Mouse (Mus musculus): ENCODE data around the gene Npepps. TPM values are rescaled to one million over a fixed set of nuclear protein-coding genes. Genes with fewer than 3 reads are reported as not detected.

Gene Npepps
- polyA plus RNA-seq, 1 experiment from 2014 or later: 41.9 TPM

DNA sequence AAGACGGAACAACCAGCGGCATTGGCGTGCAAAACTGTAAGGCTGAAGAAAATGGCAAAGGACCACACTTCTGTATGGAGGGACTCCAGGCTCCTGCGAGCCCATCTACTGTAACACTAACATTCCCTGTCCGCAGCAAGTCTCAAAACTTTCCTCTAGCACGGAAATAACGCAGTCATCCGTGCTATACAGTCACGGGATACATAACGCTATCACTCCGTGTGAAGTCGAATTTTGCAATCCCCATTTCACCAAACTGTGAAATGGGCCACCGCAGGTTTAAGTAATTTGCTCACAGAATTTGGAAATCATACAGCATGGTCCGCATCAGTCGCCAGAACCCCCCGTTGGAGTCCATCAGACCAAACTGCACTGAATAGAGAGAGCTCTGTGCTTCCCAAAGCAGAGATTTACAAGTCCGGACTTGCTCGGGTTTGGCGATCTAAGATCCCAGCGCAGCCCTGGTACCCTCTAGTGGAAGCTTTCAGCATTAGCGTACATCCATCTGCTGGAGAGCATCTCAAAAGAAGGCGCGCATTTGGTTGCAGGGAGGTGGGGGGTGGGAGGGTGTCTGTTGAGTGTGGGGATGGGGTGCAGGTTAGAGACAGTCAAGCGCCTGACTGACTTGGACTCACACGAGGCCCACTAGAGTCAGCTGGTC is 29.6 kb upstream of the Npepps start:
- peak; percentile 95 for TF ChIP-seq CTCF (IDR thresholded peaks at IDR 0.05; ENCODE audit: low read depth)
- under 1% methylated on average over 25 of the region's 25 CpGs for WGBS
- H3K27me3 ChIP-seq (replicated peaks; ENCODE audit: control insufficient read depth, insufficient read depth, low read length): no peaks in the 10 kb centered on the region
- no peaks in the 10 kb centered on the region for H3K36me3 ChIP-seq (ENCODE audit: control insufficient read depth, insufficient read depth)
- H3K4me3 ChIP-seq (ENCODE audit: low read depth, low read length): peak overlapping the region; percentile 41
- H3K9me3 ChIP-seq (ENCODE audit: control insufficient read depth): no peaks in the 10 kb centered on the region
- H3K9ac ChIP-seq (ENCODE audit: low read depth, low read length): peak overlapping the region; percentile 43
- H3K27ac ChIP-seq (ENCODE audit: low read depth, low read length): peak overlapping the region; percentile 89
- peak overlapping the region; percentile 75 for H3K4me2 ChIP-seq (replicated peaks; ENCODE audit: low read depth)
- ATAC-seq: peak; percentile 39
- H3K4me1 ChIP-seq (replicated peaks; ENCODE audit: control insufficient read depth, insufficient read depth, low read length): no peaks in the 10 kb centered on the region

DNA sequence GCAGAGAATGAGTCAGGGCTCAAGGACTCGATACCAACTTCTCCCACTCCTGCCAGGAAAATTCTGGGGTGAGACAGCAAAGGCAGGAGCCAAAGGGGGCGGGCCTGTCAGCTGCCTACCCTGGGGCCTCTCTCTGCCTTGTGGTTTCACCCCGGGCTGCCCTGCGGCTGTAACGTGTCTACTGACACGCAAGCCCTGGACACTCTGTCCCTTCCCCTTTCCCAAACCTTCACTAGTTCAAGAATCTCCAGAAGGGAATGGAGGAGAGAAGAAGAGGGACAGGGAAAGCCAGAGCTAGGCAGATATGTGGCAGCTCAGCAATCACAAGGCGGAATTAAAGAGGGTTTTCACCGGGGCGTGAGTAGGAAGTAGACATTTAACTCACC is 29.0 kb upstream of the Npepps start:
- Histone ChIP-seq H3K4me3 (ENCODE audit: low read depth, low read length) (peak overlapping the region; percentile 41), H3K4me2 (replicated peaks; ENCODE audit: low read depth) (peak overlapping the region; percentile 75), H3K27me3 (replicated peaks; ENCODE audit: control insufficient read depth, insufficient read depth, low read length) (no peaks in the 10 kb centered on the region), H3K36me3 (ENCODE audit: control insufficient read depth, insufficient read depth) (no peaks in the 10 kb centered on the region), H3K9me3 (ENCODE audit: control insufficient read depth) (no peaks in the 10 kb centered on the region), H3K9ac (ENCODE audit: low read depth, low read length) (peak overlapping the region; percentile 43), H3K4me1 (replicated peaks; ENCODE audit: control insufficient read depth, insufficient read depth, low read length) (no peaks in the 10 kb centered on the region), H3K27ac (ENCODE audit: low read depth, low read length) (peak overlapping the region; percentile 89)
- 2% methylated on average over 9 of the region's 9 CpGs for WGBS
- ATAC-seq: peak; percentile 78
- no peak for TF ChIP-seq CTCF (IDR thresholded peaks at IDR 0.05; ENCODE audit: low read depth)

DNA sequence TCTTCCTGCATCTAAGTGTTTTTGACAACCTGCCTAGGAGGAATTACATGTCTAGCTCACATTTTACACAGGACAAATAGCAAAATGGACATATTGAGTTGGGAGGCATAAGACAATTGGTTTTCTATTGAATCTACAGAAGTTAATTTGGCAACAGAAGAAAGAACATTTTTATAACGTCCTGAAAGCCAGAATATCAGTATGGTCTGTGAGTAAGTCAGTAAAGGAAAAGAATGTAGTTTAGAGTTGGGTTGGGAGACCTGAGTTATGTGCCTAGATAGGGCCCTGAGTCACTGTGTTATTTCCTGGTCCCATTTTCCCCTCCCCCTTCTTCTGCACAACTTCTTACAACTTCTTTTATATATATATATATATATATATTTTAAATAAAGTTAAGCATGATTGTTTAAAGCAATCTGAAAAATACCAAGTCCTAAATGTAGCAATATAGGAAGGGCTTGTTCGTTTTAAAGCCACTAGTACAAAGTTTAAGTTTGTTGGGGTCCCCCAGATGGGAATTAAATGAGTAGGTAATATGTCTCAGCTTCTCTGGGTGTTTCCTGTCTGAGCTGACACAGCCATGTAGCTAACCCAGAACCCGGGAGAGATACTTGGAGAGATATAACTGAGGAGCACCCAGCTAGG is 28.5 kb upstream of the Npepps start:
- ATAC-seq: no peak
- TF ChIP-seq CTCF (IDR thresholded peaks at IDR 0.05; ENCODE audit: low read depth): no peak
- Histone ChIP-seq H3K4me1 (replicated peaks; ENCODE audit: control insufficient read depth, insufficient read depth, low read length) (no peaks in the 10 kb centered on the region), H3K9me3 (ENCODE audit: control insufficient read depth) (no peaks in the 10 kb centered on the region), H3K4me3 (ENCODE audit: low read depth, low read length) (peak overlapping the region; percentile 41; the same call in 1 of the 2 replicates), H3K4me2 (replicated peaks; ENCODE audit: low read depth) (peak overlapping the region; percentile 75), H3K27me3 (replicated peaks; ENCODE audit: control insufficient read depth, insufficient read depth, low read length) (no peaks in the 10 kb centered on the region), H3K36me3 (ENCODE audit: control insufficient read depth, insufficient read depth) (no peaks in the 10 kb centered on the region), H3K9ac (ENCODE audit: low read depth, low read length) (0 out of 2 replicates have a peak overlapping the region, but pooled peaks have one; percentile 43), H3K27ac (ENCODE audit: low read depth, low read length) (peak overlapping the region; percentile 89)
- WGBS: 25% methylated on average over 3 of the region's 3 CpGs

DNA sequence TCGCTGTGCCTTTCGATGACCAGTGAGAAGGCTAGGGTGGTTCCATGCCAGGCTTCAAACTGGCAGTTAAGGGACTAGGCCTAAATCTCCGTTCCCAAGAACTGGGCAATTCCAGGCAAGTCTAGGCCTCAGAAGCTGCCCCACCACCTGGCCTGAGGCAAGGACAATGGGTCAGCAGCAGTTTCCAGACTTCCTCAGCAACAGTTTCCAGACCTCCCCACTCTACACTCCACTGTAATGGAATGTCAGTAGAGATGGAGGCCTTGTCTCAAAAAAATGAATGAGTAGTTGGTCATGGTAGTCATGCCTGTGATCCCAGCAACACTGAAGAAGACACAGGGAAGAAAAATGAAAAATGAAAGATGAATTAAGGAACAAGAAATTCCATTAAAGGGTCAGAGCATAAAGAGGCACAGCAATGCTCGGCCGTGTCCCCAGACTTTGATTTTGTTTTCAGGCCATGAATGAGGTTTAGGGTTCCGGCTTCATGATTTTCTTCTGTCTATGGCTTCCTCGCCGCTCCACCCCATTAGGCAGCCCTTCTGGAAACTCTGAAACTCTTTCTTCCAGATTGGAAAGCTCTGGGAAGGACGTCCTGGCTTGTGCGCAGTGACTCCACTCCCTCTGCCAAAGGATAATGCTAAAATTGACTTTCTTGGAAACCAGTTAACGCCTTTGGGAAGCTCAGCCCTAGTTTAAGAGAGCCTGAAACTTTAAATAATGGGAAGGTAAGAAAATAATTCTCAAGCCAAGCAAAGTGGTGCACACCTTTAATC is 27.0 kb upstream of the Npepps start:
- Histone ChIP-seq H3K27me3 (replicated peaks; ENCODE audit: control insufficient read depth, insufficient read depth, low read length) (no peaks in the 10 kb centered on the region), H3K9ac (ENCODE audit: low read depth, low read length) (no peak overlapping the region), H3K36me3 (ENCODE audit: control insufficient read depth, insufficient read depth) (no peaks in the 10 kb centered on the region), H3K4me1 (replicated peaks; ENCODE audit: control insufficient read depth, insufficient read depth, low read length) (no peaks in the 10 kb centered on the region), H3K27ac (ENCODE audit: low read depth, low read length) (no peak overlapping the region), H3K4me3 (ENCODE audit: low read depth, low read length) (no peak overlapping the region), H3K4me2 (replicated peaks; ENCODE audit: low read depth) (no peak overlapping the region), H3K9me3 (ENCODE audit: control insufficient read depth) (no peaks in the 10 kb centered on the region)
- no peak for ATAC-seq
- TF ChIP-seq CTCF (IDR thresholded peaks at IDR 0.05; ENCODE audit: low read depth): no peak
- WGBS: 96% methylated on average over 11 of the region's 11 CpGs

DNA sequence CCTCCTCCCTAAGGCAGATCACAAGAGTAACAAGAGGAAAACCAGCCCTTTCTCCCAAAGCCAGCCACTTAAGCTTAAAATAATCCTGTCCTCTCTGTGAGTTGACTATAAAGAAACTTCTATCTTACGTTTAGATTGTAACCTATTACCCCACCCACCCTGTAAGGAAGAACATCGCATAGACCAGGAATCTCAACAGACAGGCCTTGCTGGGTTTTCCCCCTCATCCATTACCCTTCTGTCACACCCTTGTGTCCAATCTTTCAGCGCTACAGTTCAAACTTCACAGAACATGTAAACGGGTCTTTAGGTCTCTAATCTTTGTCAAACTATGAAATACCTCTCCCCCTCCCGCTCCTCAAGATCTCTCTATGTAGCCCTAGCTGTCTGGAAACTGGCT is 24.2 kb upstream of the Npepps start:
- H3K9me3 ChIP-seq (ENCODE audit: control insufficient read depth): no peaks in the 10 kb centered on the region
- H3K4me1 ChIP-seq (replicated peaks; ENCODE audit: control insufficient read depth, insufficient read depth, low read length): no peaks in the 10 kb centered on the region
- no peaks in the 10 kb centered on the region for H3K36me3 ChIP-seq (ENCODE audit: control insufficient read depth, insufficient read depth)
- no peak overlapping the region for H3K9ac ChIP-seq (ENCODE audit: low read depth, low read length)
- no peak overlapping the region for H3K4me3 ChIP-seq (ENCODE audit: low read depth, low read length)
- H3K27me3 ChIP-seq (replicated peaks; ENCODE audit: control insufficient read depth, insufficient read depth, low read length): no peaks in the 10 kb centered on the region
- 32% methylated on average over 5 of the region's 5 CpGs for WGBS
- H3K4me2 ChIP-seq (replicated peaks; ENCODE audit: low read depth): no peak overlapping the region
- ATAC-seq: no peak
- TF ChIP-seq CTCF (IDR thresholded peaks at IDR 0.05; ENCODE audit: low read depth): no peak
- H3K27ac ChIP-seq (ENCODE audit: low read depth, low read length): no peak overlapping the region

DNA sequence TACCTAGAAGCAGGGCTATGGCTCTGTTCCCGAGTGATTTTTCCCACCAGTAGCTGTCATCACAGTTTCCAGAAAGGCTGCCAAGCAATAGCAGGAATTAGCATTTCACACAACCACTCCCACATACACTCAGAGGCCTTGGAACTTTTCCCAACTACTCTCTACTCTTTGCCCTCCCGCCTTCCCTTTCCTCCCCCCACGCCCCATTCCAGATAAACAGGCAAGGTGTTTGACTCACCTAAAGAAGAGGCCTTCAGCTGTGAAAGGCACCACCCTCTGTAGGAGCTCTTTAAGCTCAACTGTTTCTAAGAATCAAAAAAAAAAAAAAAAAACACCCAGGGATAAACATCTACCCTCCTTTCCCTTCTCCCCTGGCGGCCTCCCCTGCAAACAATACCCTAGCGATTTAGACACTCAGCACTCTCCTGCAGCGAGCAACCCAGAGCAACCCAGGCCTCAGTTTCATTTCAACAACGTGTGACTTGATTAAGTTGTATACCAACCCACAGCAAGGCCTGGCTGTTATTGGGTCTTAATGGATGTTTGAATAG is 21.9 kb upstream of the Npepps start:
- ATAC-seq: peak; percentile 73
- H3K4me1 ChIP-seq (replicated peaks; ENCODE audit: control insufficient read depth, insufficient read depth, low read length): no peaks in the 10 kb centered on the region
- 9% methylated on average over 7 of the region's 7 CpGs for WGBS
- no peaks in the 10 kb centered on the region for H3K36me3 ChIP-seq (ENCODE audit: control insufficient read depth, insufficient read depth)
- H3K27me3 ChIP-seq (replicated peaks; ENCODE audit: control insufficient read depth, insufficient read depth, low read length): no peaks in the 10 kb centered on the region
- H3K9me3 ChIP-seq (ENCODE audit: control insufficient read depth): no peaks in the 10 kb centered on the region
- H3K4me3 ChIP-seq (ENCODE audit: low read depth, low read length): no peak overlapping the region
- peak overlapping the region; percentile 46 for H3K27ac ChIP-seq (ENCODE audit: low read depth, low read length)
- no peak overlapping the region; the same call in 1 of the 2 replicates for H3K4me2 ChIP-seq (replicated peaks; ENCODE audit: low read depth)
- no peak overlapping the region for H3K9ac ChIP-seq (ENCODE audit: low read depth, low read length)
- TF ChIP-seq CTCF (IDR thresholded peaks at IDR 0.05; ENCODE audit: low read depth): no peak

Measured in intestine, postnatal 0 days (tissue).